In genomic region chr5:116029071-116029470, GRCm38 (mm10) we compare ENCODE assay signal across 1 mouse cellular context.
TF ChIP-seq lines count a peak whose summit lies in the region.

No protein-coding gene starts in this region.

TF ChIP-seq in MEL, 35 proteins besides CTCF, POLR2A, EP300 and RAD21 (continued from another document):
- peak; percentile 28 for TF ChIP-seq MAZ (IDR thresholded peaks at IDR 0.05; ENCODE audit: low read depth, low read length)
- peak; percentile 95 for TF ChIP-seq TCF12 (IDR thresholded peaks at IDR 0.05; ENCODE audit: low read depth, low read length)
- TF ChIP-seq MAX (IDR thresholded peaks at IDR 0.05; ENCODE audit: low read length): no peak
